Mouse (Mus musculus) brain, adult 2 months (tissue): ENCODE data around the gene AU040320.

Source experiments
- DNase-seq: peaks from one replicate; pipeline ENCODE4 v3.0.0; 2011; ENCODE audit warnings: low read depth, low spot score

The AU040320 gene

DNA sequence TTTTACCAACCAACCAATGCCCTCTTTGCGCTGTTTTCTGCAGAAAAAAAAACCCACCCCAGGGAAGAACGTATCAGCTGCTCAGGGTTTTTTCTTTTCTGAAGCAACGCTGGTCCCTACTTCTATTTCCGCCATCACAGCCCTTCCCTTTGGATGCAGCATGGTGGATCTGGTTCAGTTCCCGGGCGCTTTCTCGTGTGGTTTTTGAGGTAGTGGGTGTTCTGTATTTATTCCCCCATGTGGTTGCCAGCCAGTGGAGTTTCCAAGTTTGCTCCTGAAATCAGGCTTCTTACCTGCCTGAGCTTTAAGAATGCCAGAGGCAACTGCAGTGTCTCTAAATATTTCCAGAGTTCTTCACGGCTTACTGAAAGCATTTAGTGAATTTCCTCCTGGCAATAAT lies 29.2 kb downstream of the AU040320 start:
- peak; percentile 46 for DNase-seq

DNA sequence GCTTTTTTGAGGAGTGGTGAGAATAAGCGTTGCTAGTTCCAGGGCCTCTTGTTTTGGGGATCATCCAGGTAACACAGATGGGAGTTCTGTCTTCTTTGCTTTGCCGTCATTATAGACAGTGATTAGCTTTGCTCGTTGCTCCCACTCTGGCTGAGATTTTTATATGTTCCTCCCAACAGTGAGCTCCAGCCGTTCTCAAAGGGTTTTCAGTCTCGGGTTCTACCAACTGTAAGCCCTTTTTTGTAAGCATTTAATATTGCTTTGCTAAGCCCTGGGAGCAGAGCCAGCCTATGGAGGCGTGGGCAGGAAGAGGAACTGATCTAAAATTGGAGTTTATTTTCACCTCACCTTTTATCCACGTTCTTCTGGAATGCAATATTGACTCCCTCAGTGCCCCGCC lies 29.7 kb downstream of the AU040320 start:
- DNase-seq = peak; percentile 86

DNA sequence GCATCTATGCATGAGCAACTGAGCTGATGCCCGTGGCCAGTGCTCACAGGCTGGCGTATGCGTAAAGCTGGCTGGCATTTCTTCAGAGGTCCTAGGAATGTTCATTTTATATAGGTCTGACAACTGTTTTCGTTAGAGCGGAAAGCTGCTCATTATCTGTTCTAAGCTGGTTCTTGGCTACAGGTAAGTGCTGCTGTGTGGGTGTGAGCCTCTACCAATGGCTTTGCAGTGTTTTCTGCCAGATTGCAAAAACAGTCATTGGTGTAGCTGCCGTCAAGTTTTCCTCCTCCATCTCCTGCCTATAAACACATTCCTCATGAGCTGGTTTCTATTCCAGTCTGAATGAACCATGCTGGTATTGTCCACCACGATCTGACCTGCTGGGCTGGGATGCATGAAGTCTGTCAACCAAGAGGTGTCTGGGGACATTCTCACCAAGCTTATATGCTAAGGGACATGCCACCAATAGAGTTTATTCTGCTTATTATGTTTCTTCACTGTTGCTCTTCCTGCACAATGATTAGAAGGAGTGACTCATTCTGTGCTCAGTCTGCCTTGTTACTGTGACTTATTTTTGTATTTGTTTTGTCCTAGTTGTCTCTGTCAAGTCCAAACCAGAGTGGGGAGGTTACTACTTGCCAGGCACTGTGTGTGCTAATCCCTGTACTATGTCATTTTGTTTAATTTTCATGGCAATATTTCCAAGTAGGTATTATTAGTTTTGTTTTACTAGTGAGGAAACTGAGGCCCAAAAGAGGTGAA lies 39.2 kb downstream of the AU040320 start:
- DNase-seq = peak; percentile 81

DNA sequence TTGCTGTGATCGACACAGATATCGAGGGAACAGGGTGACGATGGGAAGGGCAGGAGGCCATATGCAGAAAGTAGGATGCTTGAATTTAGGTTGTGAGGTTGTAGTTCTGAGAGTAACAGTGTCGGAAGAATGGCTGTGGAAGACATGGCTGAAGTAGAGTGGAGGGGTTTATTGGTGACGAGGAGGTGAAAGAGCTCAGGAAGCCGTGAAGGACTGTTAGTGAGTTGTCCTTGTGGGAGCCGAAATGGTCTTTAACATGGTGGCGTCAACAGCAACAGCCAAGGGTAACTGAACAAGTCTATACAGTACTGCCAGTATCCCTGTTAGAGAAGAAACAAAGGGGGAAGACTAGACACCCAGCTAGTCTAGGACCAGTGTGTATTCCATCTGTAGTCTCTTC lies 48.8 kb downstream of the AU040320 start:
- DNase-seq = no peak

- DNase-seq = peak; percentile 89
Measured at GRCm38 (mm10) chr4:126803268-126803873, 50.0 kb downstream of the AU040320 start.

- no peak for DNase-seq
Measured at GRCm38 (mm10) chr4:126805741-126806140, 52.4 kb downstream of the AU040320 start.

GRCm38 (mm10) chr4:126806692-126807427 lies 53.5 kb downstream of the AU040320 start:
- DNase-seq = no peak

- DNase-seq = no peak
Measured at GRCm38 (mm10) chr4:126810566-126810965, 57.2 kb downstream of the AU040320 start.

DNA sequence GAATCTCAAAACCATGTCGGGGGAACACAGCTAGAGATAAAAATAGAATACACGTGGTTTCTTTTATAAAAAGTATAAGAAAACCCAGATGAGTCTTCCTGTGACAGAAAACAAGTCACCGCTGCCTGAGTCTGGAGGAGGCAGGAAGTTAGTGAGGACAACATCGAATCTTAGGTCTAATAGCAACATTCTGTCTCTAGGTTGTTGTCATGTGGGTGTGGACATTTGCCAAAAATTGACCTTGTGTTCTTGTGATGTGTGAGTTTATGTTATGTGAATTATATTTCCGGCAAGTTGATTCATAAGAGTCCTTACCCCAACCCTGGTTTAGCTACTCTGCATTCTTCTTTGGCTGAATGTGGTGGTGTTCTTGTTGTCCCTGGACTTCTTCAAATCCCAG lies 59.9 kb downstream of the AU040320 start:
- DNase-seq = no peak

DNA sequence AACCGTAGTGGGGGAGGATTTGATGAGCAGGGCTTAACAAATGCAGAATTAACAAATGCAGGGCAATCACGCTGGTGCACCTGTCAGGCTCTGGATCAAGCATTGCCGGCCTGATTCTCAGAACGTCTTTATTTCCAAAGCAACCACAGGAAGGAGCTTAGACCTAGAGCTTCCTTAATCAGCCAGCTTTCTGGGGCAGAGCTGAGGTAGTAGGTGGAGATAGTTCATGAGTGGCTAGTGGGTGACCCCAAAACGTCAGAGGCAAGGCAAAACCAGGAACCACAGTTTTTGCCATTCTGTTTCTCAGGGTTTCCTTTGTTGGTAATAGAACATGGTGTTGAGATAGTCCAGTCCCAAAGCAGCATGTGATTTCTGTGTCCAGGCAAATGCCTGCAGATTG lies 61.5 kb downstream of the AU040320 start:
- peak; percentile 51 for DNase-seq

- peak; percentile 78 for DNase-seq
Measured at GRCm38 (mm10) chr4:126822891-126823882, 69.8 kb downstream of the AU040320 start.

GRCm38 (mm10) chr4:126823917-126824316 lies 70.6 kb downstream of the AU040320 start:
- DNase-seq = no peak

- no peak for DNase-seq
Measured at GRCm38 (mm10) chr4:126831122-126831521, 77.8 kb downstream of the AU040320 start.

DNA sequence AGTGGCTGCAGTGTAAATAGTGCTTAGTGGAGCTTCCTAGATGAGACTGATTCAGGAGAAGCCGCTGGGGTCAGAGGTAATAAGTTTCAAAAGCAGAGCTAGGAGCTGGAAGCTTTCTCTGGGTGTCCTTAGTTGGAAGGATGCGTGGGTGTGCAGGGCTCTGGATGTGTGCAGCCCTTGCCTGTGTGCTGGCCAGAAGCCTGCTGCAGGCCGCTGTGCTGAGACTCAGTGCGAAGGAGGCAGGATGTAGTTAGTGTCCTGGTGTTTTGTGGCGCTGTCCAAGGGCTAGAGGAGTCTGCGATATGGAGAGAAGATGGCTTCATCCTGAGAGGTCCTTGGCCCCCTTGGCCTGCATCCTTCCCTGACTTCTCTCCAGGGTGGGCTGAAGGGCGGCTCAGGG lies 85.5 kb downstream of the AU040320 start:
- peak; percentile 59 for DNase-seq

DNA sequence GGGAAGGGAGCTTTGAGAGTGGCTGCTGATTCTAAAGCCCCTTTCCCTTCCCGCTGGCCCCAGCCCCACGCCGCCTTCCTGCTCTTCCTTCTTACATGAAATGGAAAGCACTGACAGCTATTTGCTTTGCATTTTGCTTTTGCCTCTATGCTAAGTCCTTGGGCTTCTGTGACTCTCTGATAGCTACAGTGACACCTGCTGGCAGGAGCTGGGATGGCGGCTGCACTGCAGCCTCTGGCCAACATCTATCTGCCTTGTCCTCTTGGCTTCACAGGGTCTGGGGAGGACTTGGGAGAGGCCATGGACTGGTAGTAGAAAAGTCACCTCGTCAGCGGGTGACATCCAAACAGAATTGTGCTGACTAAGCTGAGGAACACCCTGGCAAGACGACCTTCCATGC lies 86.5 kb downstream of the AU040320 start:
- DNase-seq = peak; percentile 90

- peak; percentile 65 for DNase-seq
Measured at GRCm38 (mm10) chr4:126840996-126841560, 87.7 kb downstream of the AU040320 start.

DNA sequence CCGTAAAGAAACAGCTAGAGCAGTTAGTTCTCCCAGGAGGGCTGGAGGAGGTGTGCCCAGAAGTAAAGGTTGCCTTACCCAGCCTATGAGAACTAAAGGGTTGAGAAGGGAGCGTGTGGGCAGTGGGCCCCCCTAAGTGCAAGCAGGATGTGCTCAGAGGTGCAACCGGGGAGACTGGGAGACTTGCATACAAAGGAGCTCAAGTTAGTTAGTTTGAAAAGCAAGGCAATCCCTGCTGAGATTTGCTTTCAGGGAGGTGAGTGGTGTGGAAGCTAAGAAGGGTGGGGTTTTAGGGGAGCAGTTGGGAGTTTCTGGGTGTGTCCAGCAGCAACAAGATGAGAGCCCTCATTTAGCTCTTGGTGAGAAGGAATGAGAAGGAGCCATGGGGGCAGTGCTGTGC lies 89.6 kb downstream of the AU040320 start:
- DNase-seq = no peak

DNA sequence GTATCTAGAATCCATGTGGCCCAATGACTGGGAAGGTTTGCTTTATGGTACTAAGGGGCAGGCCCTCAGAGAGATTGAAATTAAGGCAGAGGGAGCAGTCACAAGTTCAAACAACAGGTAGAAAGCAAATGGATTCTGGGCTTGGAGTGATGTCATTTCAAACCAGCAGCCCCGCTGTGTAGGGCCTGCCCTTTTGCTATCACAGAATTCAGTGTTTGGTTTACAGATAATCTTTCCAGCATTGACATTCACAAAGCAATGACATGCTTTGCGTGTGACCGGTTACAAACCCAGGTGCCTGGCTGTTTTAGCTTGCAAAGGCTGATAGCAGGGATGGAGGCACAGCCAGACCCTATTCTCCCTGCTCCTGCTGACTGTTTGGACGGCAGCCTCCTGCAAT lies 92.3 kb downstream of the AU040320 start:
- no peak for DNase-seq

DNA sequence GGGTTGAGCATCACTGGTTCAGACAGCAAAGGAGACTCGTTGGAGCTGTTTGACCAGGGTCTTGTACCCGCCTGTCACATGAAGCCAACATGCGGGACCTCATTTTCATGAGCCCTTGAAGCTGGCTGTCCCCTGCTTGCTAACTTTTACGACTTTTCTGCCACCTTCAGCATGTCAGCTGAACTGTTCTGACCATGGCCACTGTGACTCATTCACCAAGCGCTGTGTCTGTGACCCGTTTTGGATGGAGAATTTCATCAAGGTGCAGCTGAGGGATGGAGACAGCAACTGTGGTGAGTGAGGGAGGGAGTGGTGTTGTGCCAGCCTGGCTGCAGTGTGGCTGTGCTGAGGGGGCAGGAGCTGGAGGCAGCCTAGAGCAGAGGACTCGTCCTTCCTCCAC lies 93.6 kb downstream of the AU040320 start:
- DNase-seq = peak; percentile 70

DNA sequence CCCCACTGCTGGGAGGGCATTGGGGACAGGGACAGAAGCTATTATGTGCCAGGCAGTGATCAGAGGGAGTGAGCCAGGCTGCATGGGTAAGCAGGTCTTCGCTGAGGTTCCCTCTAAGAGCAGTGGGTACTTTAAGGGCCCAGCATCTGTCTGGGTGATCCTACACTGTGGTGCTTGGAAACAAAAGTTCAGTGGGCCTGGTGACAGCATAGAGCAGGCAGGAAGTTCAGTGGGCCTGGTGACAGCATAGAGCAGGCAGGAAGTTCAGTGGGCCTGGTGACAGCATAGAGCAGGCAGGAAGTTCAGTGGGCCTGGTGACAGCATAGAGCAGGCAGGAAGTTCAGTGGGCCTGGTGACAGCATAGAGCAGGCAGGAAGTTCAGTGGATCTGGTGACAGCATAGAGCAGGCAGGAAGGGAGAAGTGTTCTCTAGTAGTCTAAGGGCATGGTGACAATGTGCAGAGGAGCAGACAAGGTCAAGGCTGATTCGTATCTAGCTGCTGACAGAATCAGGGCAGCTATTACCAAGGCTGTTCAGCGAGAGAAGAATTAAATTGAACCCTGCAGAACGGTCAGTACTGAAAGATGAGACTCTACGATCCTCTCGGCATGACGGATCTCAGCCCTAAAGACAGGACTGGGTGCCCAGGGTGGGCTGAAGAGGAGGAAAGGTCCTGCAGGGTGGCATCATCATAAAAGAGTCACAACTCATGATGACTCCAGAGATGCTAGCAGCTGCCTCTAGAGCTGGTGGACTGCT lies 96.9 kb downstream of the AU040320 start:
- no peak for DNase-seq

- DNase-seq = no peak
Measured at GRCm38 (mm10) chr4:126850778-126851080, 97.4 kb downstream of the AU040320 start.
